Mouse (Mus musculus) embryo, embryonic 11 days (tissue): Measurements from ENCODE around the gene Sowaha.

ENCODE experiments used
- DNase-seq: peaks from one replicate; pipeline ENCODE4 v3.0.0-alpha.2; 2015

Sowaha gene

GRCm38 (mm10) chr11:53479783-53480301 is at the start of gene Sowaha, which contains the start of gene Gm9945:
Gene Sowaha, minus strand, starts transcription at chr11:53480274.
Gene Gm9945, plus strand, starts transcription at chr11:53480166.
- peak; percentile 50 for DNase-seq

GRCm38 (mm10) chr11:53529253-53529557 is 49.1 kb upstream of the Sowaha start:
- no peak for DNase-seq

GRCm38 (mm10) chr11:53528397-53529252 is 48.6 kb upstream of the Sowaha start:
- DNase-seq: no peak

DNA sequence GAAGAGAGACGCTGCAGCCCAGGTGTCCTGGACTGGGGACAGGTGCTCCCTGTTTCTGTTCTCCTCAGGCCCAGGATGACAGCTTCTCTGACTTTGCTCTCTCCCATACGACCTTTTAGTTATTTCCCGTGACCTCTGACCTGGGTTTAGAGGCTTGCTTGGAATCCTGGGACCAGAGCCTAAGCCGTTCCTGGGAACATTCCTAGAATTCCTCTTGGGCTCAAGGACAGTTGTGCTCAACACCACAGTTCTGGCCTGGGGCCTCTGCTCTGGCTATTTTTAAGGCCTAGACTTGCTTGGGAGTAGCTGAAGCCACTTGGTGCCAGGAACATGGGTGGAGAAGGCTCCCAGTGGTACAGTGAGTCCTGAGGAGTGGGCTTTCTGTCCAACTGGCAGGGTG is 45.4 kb upstream of the Sowaha start:
- peak; percentile 57 for DNase-seq

DNA sequence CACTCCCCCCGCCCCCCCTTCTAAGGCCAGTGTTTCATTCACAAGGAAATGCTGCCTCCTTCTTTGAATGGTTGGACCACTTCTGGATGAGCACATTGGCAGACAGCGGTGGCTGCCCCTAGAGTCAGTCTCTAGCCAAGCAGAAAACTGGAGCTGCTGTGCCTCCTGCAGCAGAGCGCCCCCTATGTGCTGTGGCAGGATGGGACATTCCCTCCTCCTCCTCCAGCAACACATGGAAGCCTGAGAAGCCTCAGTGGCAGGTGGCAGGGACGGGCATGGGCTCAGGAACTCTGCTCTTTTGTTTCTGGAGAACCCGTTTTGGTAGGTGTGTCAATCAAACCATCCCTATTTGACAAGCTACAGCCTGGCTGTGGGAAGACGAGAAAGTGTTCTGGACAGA is 44.8 kb upstream of the Sowaha start:
- no peak for DNase-seq

- peak; percentile 48 for DNase-seq
Measured at GRCm38 (mm10) chr11:53523545-53524405, 43.7 kb upstream of the Sowaha start.

- DNase-seq: no peak
Measured at GRCm38 (mm10) chr11:53522930-53523329, 42.9 kb upstream of the Sowaha start.

- DNase-seq: no peak
Measured at GRCm38 (mm10) chr11:53522362-53522761, 42.3 kb upstream of the Sowaha start.

DNA sequence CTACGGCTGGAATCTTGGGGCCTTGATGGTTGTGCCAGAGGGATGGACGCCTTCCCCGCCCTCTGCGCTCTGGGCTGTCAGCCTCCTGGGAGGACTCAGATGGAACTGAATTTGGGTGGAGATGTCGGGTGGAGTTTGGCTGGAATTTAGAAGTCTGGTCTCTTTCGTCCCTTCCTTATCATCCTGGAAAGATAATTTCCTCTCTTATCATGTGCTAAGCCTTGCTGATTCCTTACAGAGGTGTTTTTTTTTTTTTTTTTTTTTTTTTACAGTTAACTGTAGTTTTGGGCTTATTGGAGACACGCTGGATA is 41.7 kb upstream of the Sowaha start:
- DNase-seq: no peak

- no peak for DNase-seq
Measured at GRCm38 (mm10) chr11:53521120-53521820, 41.2 kb upstream of the Sowaha start.

- DNase-seq: peak; percentile 58
Measured at GRCm38 (mm10) chr11:53520122-53520978, 40.3 kb upstream of the Sowaha start.

- DNase-seq: peak; percentile 80
Measured at GRCm38 (mm10) chr11:53519207-53520121, 39.4 kb upstream of the Sowaha start, which contains the start of gene Sept8. Gene Sept8, plus strand, starts transcription at chr11:53519257.

DNA sequence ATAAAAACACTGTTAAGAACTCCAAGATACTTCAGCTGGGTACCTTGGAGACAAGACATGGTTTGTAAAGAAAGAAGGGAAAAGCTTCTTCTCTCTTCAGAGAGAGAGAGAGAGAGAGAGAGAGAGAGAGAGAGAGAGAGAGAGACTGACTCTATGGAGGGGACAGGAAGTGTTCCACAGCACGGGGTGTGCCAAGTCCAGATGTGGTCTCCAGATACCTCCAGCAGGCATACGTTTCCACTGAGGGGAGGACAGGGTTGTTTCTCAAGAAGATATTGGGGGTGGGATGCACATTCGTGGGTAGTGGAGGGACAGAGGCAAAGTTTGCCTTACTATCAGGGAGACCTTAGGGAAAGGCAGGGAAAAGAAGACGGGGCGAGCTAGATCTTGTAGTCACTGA is 38.7 kb upstream of the Sowaha start:
- DNase-seq: no peak

DNA sequence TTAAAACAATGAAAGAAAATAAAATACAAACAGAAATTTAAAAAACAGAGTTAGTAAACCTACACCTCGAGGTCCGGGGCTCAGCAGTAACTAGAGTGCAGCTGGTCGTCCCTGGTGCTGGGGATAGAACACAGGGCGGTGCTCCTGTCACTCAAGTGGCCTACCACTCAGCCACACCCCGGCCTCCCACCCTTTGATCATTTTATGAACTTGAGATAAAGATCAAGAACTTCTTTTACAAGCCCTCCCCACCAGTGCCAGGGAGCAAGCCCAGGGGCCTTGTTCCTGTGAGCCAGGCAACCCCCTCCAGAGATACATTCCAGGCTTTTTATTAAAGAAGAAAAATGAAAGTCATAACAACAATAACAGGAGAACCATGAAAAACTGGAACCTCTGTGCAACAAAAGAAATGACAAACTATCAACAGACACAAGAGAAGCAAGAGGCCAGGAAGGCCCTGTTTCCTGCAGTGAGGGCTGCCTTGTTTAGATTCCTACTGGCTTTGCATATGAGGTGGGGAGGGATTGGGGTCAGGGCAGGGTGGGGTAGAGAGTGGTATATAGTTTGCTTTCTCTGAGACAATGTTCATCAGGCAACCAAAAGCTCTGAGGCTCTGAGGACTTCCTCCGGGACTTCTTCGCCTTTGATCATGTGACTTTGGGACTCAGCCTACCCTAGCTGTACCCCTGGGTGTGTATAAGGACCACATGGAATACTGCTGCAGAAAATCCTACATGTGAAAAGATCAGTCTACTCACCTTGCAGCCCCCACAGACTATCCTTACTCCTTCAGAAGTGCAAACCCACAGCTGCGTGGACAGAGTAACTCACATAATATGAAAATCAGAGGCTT is 36.9 kb upstream of the Sowaha start:
- no peak for DNase-seq

GRCm38 (mm10) chr11:53510351-53510750 is 30.3 kb upstream of the Sowaha start:
- DNase-seq: no peak

GRCm38 (mm10) chr11:53508591-53508990 is 28.5 kb upstream of the Sowaha start:
- DNase-seq: no peak

GRCm38 (mm10) chr11:53508152-53508551 is 28.1 kb upstream of the Sowaha start:
- DNase-seq: no peak

GRCm38 (mm10) chr11:53507098-53507805 is 27.2 kb upstream of the Sowaha start:
- no peak for DNase-seq

DNA sequence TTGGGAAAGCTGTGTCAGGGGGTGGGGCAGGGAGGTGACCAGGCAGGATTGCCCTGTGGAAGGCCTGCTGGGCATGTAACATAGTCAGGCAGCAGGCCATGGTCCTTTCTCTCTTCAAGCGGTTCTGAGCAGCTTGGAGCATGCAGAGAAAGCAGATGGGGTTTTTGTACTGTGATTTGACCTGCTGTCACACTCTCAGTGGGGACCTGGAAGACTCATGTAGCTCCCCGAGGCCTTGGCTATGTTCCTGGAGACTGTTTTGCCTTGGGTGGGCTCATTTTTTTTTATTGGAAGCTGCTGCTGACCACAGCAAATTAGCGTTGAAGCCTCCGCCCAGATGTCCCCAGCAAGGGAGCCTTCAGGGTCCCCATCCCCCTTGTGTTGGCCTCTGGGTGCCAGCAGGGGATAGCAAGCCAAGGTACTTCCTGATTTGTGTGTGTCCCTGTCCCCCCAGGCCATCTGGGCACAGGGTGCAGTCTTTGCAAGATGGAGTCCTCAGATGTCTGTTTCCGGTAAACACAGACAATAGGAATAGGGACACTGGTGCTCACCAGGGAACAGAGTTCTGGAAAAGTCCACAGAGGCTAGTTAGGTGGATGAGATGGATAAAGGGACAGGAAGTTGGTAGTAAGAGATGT is 25.1 kb upstream of the Sowaha start:
- DNase-seq: no peak
